Mouse (Mus musculus): ENCODE data around the gene Ippk. TPM values are rescaled to one million over a fixed set of nuclear protein-coding genes. Genes with fewer than 3 reads are reported as not detected.

The Ippk gene
- total RNA-seq (2021), result 10 to 100 TPM; 13.8 to 17.2 TPM

GRCm38 (mm10) chr13:49420754-49421605 lies at the start of gene Ippk:
TSS of gene Ippk (plus strand) at chr13:49421249.
- DNase-seq (ENCODE audit: low spot score in 2 of 2), result peak; percentile 98 to 99
- intact Hi-C loops (cut with DNase I), result loop anchor here (5.0 kb wide), 1 partner anchor 79 kb away; the partner anchor contains the start of gene Bicd2

GRCm38 (mm10) chr13:49371428-49371899 lies 49.6 kb upstream of the Ippk start:
- intact Hi-C loops (cut with DNase I), result loop anchor here (2.0 kb wide), 1 partner anchor 31 kb away; the partner anchor contains the start of gene Bicd2
- DNase-seq (ENCODE audit: low spot score in 2 of 2), result peak; percentile 66 to 72

GRCm38 (mm10) chr13:49372370-49373060 lies 48.5 kb upstream of the Ippk start:
- intact Hi-C loops (cut with DNase I), result no loop called here
- peak; percentile 68 to 77 for DNase-seq (ENCODE audit: low spot score in 2 of 2)

GRCm38 (mm10) chr13:49374304-49374703 lies 46.7 kb upstream of the Ippk start:
- DNase-seq (ENCODE audit: low spot score in 2 of 2), result no peak
- intact Hi-C loops (cut with DNase I), result no loop called here

- DNase-seq (ENCODE audit: low spot score in 2 of 2), result no peak
- intact Hi-C loops (cut with DNase I), result no loop called here
Observed at GRCm38 (mm10) chr13:49374730-49375129, 46.3 kb upstream of the Ippk start.

GRCm38 (mm10) chr13:49377608-49378007 lies 43.4 kb upstream of the Ippk start:
- intact Hi-C loops (cut with DNase I), result no loop called here
- no peak for DNase-seq (ENCODE audit: low spot score in 2 of 2)

- intact Hi-C loops (cut with DNase I), result no loop called here
- DNase-seq (ENCODE audit: low spot score in 2 of 2), result no peak
Observed at GRCm38 (mm10) chr13:49379301-49379700, 41.7 kb upstream of the Ippk start.

- intact Hi-C loops (cut with DNase I), result loop anchor here (2.0 kb wide), 1 partner anchor 42 kb away; no protein-coding TSS in a partner anchor
- peak; percentile 77 to 82 for DNase-seq (ENCODE audit: low spot score in 2 of 2)
Observed at GRCm38 (mm10) chr13:49381230-49381629, 39.8 kb upstream of the Ippk start.

- no peak for DNase-seq (ENCODE audit: low spot score in 2 of 2)
- intact Hi-C loops (cut with DNase I), result no loop called here
Observed at GRCm38 (mm10) chr13:49382997-49383396, 38.1 kb upstream of the Ippk start.

GRCm38 (mm10) chr13:49384751-49385463 lies 36.1 kb upstream of the Ippk start:
- intact Hi-C loops (cut with DNase I), result no loop called here
- DNase-seq (ENCODE audit: low spot score in 2 of 2), result no peak

- intact Hi-C loops (cut with DNase I), result no loop called here
- no peak for DNase-seq (ENCODE audit: low spot score in 2 of 2)
Observed at GRCm38 (mm10) chr13:49391374-49391773, 29.7 kb upstream of the Ippk start.

- intact Hi-C loops (cut with DNase I), result no loop called here
- no peak for DNase-seq (ENCODE audit: low spot score in 2 of 2)
Observed at GRCm38 (mm10) chr13:49393579-49393978, 27.5 kb upstream of the Ippk start.

GRCm38 (mm10) chr13:49394886-49395447 lies 26.1 kb upstream of the Ippk start:
- intact Hi-C loops (cut with DNase I), result no loop called here
- no peak for DNase-seq (ENCODE audit: low spot score in 2 of 2)

- no peak for DNase-seq (ENCODE audit: low spot score in 2 of 2)
- intact Hi-C loops (cut with DNase I), result no loop called here
Observed at GRCm38 (mm10) chr13:49396798-49397197, 24.3 kb upstream of the Ippk start.

GRCm38 (mm10) chr13:49398191-49398590 lies 22.9 kb upstream of the Ippk start:
- DNase-seq (ENCODE audit: low spot score in 2 of 2), result no peak
- intact Hi-C loops (cut with DNase I), result no loop called here

- intact Hi-C loops (cut with DNase I), result no loop called here
- peak in 1 of 2 experiments; percentile 37 for DNase-seq (ENCODE audit: low spot score in 2 of 2)
Observed at GRCm38 (mm10) chr13:49400139-49400538, 20.9 kb upstream of the Ippk start.

- intact Hi-C loops (cut with DNase I), result no loop called here
Observed at GRCm38 (mm10) chr13:49402628-49403027, 18.4 kb upstream of the Ippk start.

GRCm38 (mm10) chr13:49407795-49408194 lies 13.3 kb upstream of the Ippk start:
- DNase-seq (ENCODE audit: low spot score in 2 of 2), result no peak
- intact Hi-C loops (cut with DNase I), result no loop called here

More at GRCm38 (mm10) chr13:49402628-49403027, 18.4 kb upstream of the Ippk start:
- DNase-seq (ENCODE audit: low spot score in 2 of 2), result no peak

GRCm38 (mm10) chr13:49421606-49421917 lies 513 bp downstream of the Ippk start:
- no peak for DNase-seq (ENCODE audit: low spot score in 2 of 2)
- intact Hi-C loops (cut with DNase I), result loop anchor here (5.0 kb wide), 1 partner anchor 79 kb away; the partner anchor contains the start of gene Bicd2

- intact Hi-C loops (cut with DNase I), result loop anchor here (5.0 kb wide), 1 partner anchor 80 kb away; the partner anchor contains the start of gene Bicd2
- DNase-seq (ENCODE audit: low spot score in 2 of 2), result no peak
Observed at GRCm38 (mm10) chr13:49421959-49422358, 910 bp downstream of the Ippk start.

Data from left cerebral cortex, postnatal 36 days (tissue).